Mouse (Mus musculus) MEL (cell line): ENCODE results near the gene Sun5. TPM values are rescaled to one million over a fixed set of nuclear protein-coding genes. Genes with fewer than 3 reads are reported as not detected.

ENCODE experiments used
- DNase-seq: peaks from one replicate; pipeline ENCODE4 v3.0.0; 2011; ENCODE audit warnings: low read depth, low spot score
- H3K27ac ChIP-seq: 2 replicates; pipeline ENCODE4 v1.5.1; 2012; ENCODE audit warnings: low read depth, mild to moderate bottlenecking, control low read depth, low read length, moderate library complexity; ENCODE audit not compliant: control insufficient read depth
- H3K27me3 ChIP-seq, 2 experiments: fragments of 150-350 bp in 1 of 2; sonication (generic) in 1 of 2; 2 replicates each; pipeline ENCODE4 v1.6.1; 2012; ENCODE audit warnings: low read length in 2 of 2, mild to moderate bottlenecking in 2 of 2, improper control_type of control experiment in 1 of 2, moderate library complexity in 1 of 2; ENCODE audit not compliant: insufficient read depth in 2 of 2, control insufficient read depth in 1 of 2
- H3K36me3 ChIP-seq, 2 experiments: 2 replicates each; pipeline ENCODE4 v1.6.1; 2012 to 2014; ENCODE audit warnings: low read length in 2 of 2, improper control_type of control experiment in 1 of 2, inconsistent platforms in 1 of 2, mild to moderate bottlenecking in 1 of 2; ENCODE audit not compliant: insufficient read depth in 2 of 2, control insufficient read depth in 1 of 2
- H3K4me1 ChIP-seq, 2 experiments: fragments of 150-350 bp in 1 of 2; sonication (generic) in 1 of 2; 2 replicates each; pipeline ENCODE4 v1.6.1; 2012; ENCODE audit warnings: low read length in 2 of 2, improper control_type of control experiment in 1 of 2, mild to moderate bottlenecking in 1 of 2; ENCODE audit not compliant: insufficient read depth in 2 of 2, control insufficient read depth in 1 of 2
- H3K4me3 ChIP-seq, 2 experiments: fragments of 150-350 bp in 1 of 2; sonication (generic) in 1 of 2; 2 replicates each; pipeline ENCODE4 v1.5.1; 2012; ENCODE audit warnings: low read depth in 2 of 2, low read length in 2 of 2, mild to moderate bottlenecking in 2 of 2, moderate library complexity in 2 of 2, control low read depth in 1 of 2, improper control_type of control experiment in 1 of 2; ENCODE audit not compliant: control insufficient read depth in 1 of 2, insufficient read depth in 1 of 2
- H3K79me2 ChIP-seq: 2 replicates; pipeline ENCODE4 v1.6.1; 2012; ENCODE audit warnings: mild to moderate bottlenecking, low read length, moderate library complexity; ENCODE audit not compliant: control insufficient read depth, poor library complexity, insufficient read depth
- H3K9ac ChIP-seq: 2 replicates; pipeline ENCODE4 v1.6.1; 2012; ENCODE audit warnings: low read depth, mild to moderate bottlenecking, control low read depth, low read length, moderate library complexity; ENCODE audit not compliant: control insufficient read depth, poor library complexity, severe bottlenecking
- H3K9me3 ChIP-seq: fragments of 150-350 bp; sonication (generic); replicated peaks from 2 replicates; pipeline ENCODE4 v1.6.1; 2012; ENCODE audit warnings: mild to moderate bottlenecking, low read length, improper control_type of control experiment, moderate library complexity; ENCODE audit not compliant: insufficient read depth
- BHLHE40 ChIP-seq: IDR thresholded peaks from 2 replicates; pipeline ENCODE4 v1.6.1; 2012; ENCODE audit warnings: low read depth, mild to moderate bottlenecking, inconsistent platforms, low read length, improper control_type of control experiment, borderline replicate concordance
- CHD1 ChIP-seq: IDR thresholded peaks from 2 replicates; pipeline ENCODE4 v1.6.1; 2012; ENCODE audit warnings: low read depth, mild to moderate bottlenecking, inconsistent platforms, low read length, improper control_type of control experiment
- CTCF ChIP-seq, 3 experiments: IDR thresholded peaks in 2 of 3; conservative IDR thresholded peaks in 1 of 3; 2 replicates each; pipeline ENCODE4 v1.5.1; 2011 to 2012; ENCODE audit warnings: low read length in 3 of 3, low read depth in 2 of 3, mild to moderate bottlenecking in 2 of 3, improper control_type of control experiment in 1 of 3, inconsistent platforms in 1 of 3, mixed read lengths in 1 of 3, moderate library complexity in 1 of 3; ENCODE audit not compliant: control insufficient read depth in 1 of 3, insufficient read depth in 1 of 3, poor library complexity in 1 of 3, severe bottlenecking in 1 of 3
- ELF1 ChIP-seq: IDR thresholded peaks from 2 replicates; pipeline ENCODE4 v1.6.1; 2014; ENCODE audit warnings: low read depth, mild to moderate bottlenecking, inconsistent platforms, low read length, improper control_type of control experiment, moderate library complexity
- ETS1 ChIP-seq: IDR thresholded peaks from 2 replicates; pipeline ENCODE4 v1.6.1; 2012; ENCODE audit warnings: low read depth, mild to moderate bottlenecking, inconsistent platforms, low read length, improper control_type of control experiment, moderate library complexity
- GABPA ChIP-seq: IDR thresholded peaks from 2 replicates; pipeline ENCODE4 v1.6.1; 2012; ENCODE audit warnings: low read depth, mild to moderate bottlenecking, inconsistent platforms, low read length, improper control_type of control experiment, moderate library complexity
- KAT2A ChIP-seq: conservative IDR thresholded peaks from 2 replicates; pipeline ENCODE4 v1.6.1; 2012; ENCODE audit warnings: low read depth, low read length, improper control_type of control experiment, inconsistent platforms
- MAZ ChIP-seq: IDR thresholded peaks from 2 replicates; pipeline ENCODE4 v1.6.1; 2012; ENCODE audit warnings: low read depth, mild to moderate bottlenecking, inconsistent platforms, low read length, improper control_type of control experiment
- MEF2A ChIP-seq: IDR thresholded peaks from 2 replicates; pipeline ENCODE4 v1.6.1; 2014; ENCODE audit warnings: low read depth, mild to moderate bottlenecking, inconsistent platforms, low read length, improper control_type of control experiment; ENCODE audit not compliant: poor library complexity, insufficient replicate concordance, severe bottlenecking; ENCODE audit errors: extremely low read depth
- MXI1 ChIP-seq: IDR thresholded peaks from 2 replicates; pipeline ENCODE4 v1.6.1; 2011; ENCODE audit warnings: mild to moderate bottlenecking, low read depth, low read length, improper control_type of control experiment
- MYB ChIP-seq: IDR thresholded peaks from 2 replicates; pipeline ENCODE4 v1.6.1; 2011; ENCODE audit warnings: mild to moderate bottlenecking, low read depth, low read length, improper control_type of control experiment
- NRF1 ChIP-seq: IDR thresholded peaks from 2 replicates; pipeline ENCODE4 v1.6.1; 2014; ENCODE audit warnings: low read depth, mild to moderate bottlenecking, inconsistent platforms, low read length, improper control_type of control experiment, moderate library complexity; ENCODE audit not compliant: poor library complexity, insufficient read depth, severe bottlenecking
- POLR2A ChIP-seq, 2 experiments: IDR thresholded peaks; 2 replicates each; pipeline ENCODE4 v1.6.1; 2011 to 2012; ENCODE audit warnings: low read length in 2 of 2, mild to moderate bottlenecking in 2 of 2, control low read depth in 1 of 2, improper control_type of control experiment in 1 of 2, low read depth in 1 of 2, moderate library complexity in 1 of 2; ENCODE audit not compliant: control insufficient read depth in 1 of 2, insufficient read depth in 1 of 2, poor library complexity in 1 of 2
- POLR2AphosphoS2 ChIP-seq: IDR thresholded peaks from 2 replicates; pipeline ENCODE4 v1.6.1; 2011; ENCODE audit warnings: low read length, improper control_type of control experiment
- RAD21 ChIP-seq: IDR thresholded peaks from 2 replicates; pipeline ENCODE4 v1.6.1; 2011; ENCODE audit warnings: mild to moderate bottlenecking, low read depth, low read length, improper control_type of control experiment
- RCOR1 ChIP-seq: IDR thresholded peaks from 2 replicates; pipeline ENCODE4 v1.6.1; 2012; ENCODE audit warnings: low read depth, mild to moderate bottlenecking, inconsistent platforms, low read length, improper control_type of control experiment
- SIN3A ChIP-seq: IDR thresholded peaks from 2 replicates; pipeline ENCODE4 v1.6.1; 2012; ENCODE audit warnings: low read length, improper control_type of control experiment, inconsistent platforms
- SMC3 ChIP-seq: IDR thresholded peaks from 2 replicates; pipeline ENCODE4 v1.6.1; 2011; ENCODE audit warnings: low read depth, low read length, improper control_type of control experiment
- TAL1 ChIP-seq: IDR thresholded peaks from 2 replicates; pipeline ENCODE4 v1.6.1; 2012; ENCODE audit warnings: mild to moderate bottlenecking, inconsistent platforms, low read length, moderate library complexity, mixed read lengths
- TBP ChIP-seq: IDR thresholded peaks from 2 replicates; pipeline ENCODE4 v1.8.0; 2011; ENCODE audit warnings: low read depth, low read length, improper control_type of control experiment
- UBTF ChIP-seq: IDR thresholded peaks from 2 replicates; pipeline ENCODE4 v1.6.1; 2012; ENCODE audit warnings: low read depth, mild to moderate bottlenecking, inconsistent platforms, low read length, improper control_type of control experiment, moderate library complexity, borderline replicate concordance; ENCODE audit not compliant: insufficient read depth
- USF1 ChIP-seq: IDR thresholded peaks from 2 replicates; pipeline ENCODE4 v1.6.1; 2014; ENCODE audit warnings: low read depth, mild to moderate bottlenecking, inconsistent platforms, low read length, improper control_type of control experiment, moderate library complexity
- USF2 ChIP-seq, 2 experiments: IDR thresholded peaks; 2 replicates each; pipeline ENCODE4 v1.6.1; 2011 to 2012; ENCODE audit warnings: improper control_type of control experiment in 2 of 2, low read length in 2 of 2, borderline replicate concordance in 1 of 2, inconsistent platforms in 1 of 2, low read depth in 1 of 2, mild to moderate bottlenecking in 1 of 2; ENCODE audit not compliant: insufficient read depth in 1 of 2
- polyA plus RNA-seq, 2 experiments: library from polyadenylated mRNA; stranded (reverse) in 1 of 2; unstranded in 1 of 2; fragments of >175 nt in 1 of 2; fragments of >200 nt in 1 of 2; gene quantifications; 2 replicates each; pipeline versions ENCODE4 v1.2.1 to v1.2.4; 2012; ENCODE audit warnings: low replicate concordance in 2 of 2, low read depth in 1 of 2; ENCODE audit not compliant: insufficient read length in 2 of 2, insufficient read depth in 1 of 2, missing spikeins in 1 of 2
- total RNA-seq: library from RNA; depleted of rRNA; stranded (reverse); fragments of 300-350 nt; gene quantifications from 2 replicates; pipeline ENCODE4 v1.2.3, GENCODE M21; 2012

Sun5 gene
- total and polyA plus RNA-seq, 3 experiments, result not detected

DNA sequence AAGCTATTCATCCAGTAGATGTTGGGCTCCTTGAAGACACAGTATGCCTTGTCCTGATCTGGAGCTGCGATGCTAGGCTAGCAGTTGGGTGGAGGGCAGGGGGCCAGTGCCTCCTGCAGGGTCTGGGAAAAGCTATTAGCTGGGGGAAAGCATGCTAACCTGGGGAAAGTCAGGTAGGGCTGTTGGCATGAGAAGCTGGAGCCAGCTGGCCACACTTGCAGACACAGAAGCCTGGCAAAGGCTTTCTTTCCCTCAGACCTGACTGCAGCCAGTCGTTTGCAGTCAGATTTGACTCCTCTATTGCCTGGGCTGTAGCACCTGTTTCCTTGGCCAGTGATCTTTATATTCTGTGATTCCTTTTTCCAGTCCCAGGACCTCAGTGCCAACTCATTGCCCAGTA is 11.3 kb downstream of the Sun5 start:
- Histone ChIP-seq H3K36me3 (no peaks in the 10 kb centered on the region), H3K9me3 (no peaks in the 10 kb centered on the region), H3K9ac (no peak overlapping the region), H3K27ac (no peak overlapping the region), H3K4me3 (no peak overlapping the region), H3K27me3 (no peaks in the 10 kb centered on the region), H3K4me1 (no peaks in the 10 kb centered on the region), H3K79me2 (no peaks in the 10 kb centered on the region)
- TF ChIP-seq MEF2A (no peak), CHD1 (no peak), MAZ (no peak), KAT2A (no peak), CTCF (IDR thresholded peaks at IDR 0.05 in 2 of 3, conservative IDR thresholded peaks at IDR 0.05 in 1 of 3; ENCODE audit: control insufficient read depth in 1 of 3, insufficient read depth in 1 of 3, low read depth in 2 of 3, low read length in 3 of 3, poor library complexity in 1 of 3, severe bottlenecking in 1 of 3) (no peak), NRF1 (no peak), MXI1 (no peak), TBP (no peak), USF1 (no peak), SIN3A (no peak), ELF1 (no peak), POLR2A (IDR thresholded peaks at IDR 0.05; ENCODE audit: control insufficient read depth in 1 of 2, insufficient read depth in 1 of 2, low read depth in 1 of 2, low read length in 2 of 2, poor library complexity in 1 of 2) (no peak), RCOR1 (no peak), UBTF (no peak), TAL1 (no peak), GABPA (no peak)
- DNase-seq, result no peak

- Histone ChIP-seq H3K27me3 (peaks cover 0 to 3% of the 10 kb centered on the region in 2 experiments; a peak in 1 of 4 replicates), H3K9ac (no peak overlapping the region), H3K4me3 (no peak overlapping the region), H3K4me1 (no peaks in the 10 kb centered on the region), H3K79me2 (no peaks in the 10 kb centered on the region), H3K36me3 (no peaks in the 10 kb centered on the region), H3K27ac (no peak overlapping the region), H3K9me3 (no peaks in the 10 kb centered on the region)
- no peak for DNase-seq
- no peak for TF ChIP-seq GABPA
- TF ChIP-seq CHD1, result no peak
- no peak for TF ChIP-seq MAZ
- no peak for TF ChIP-seq TBP
- TF ChIP-seq ELF1, result no peak
- no peak for TF ChIP-seq SMC3
- TF ChIP-seq RAD21, result no peak
- TF ChIP-seq KAT2A, result no peak
- TF ChIP-seq BHLHE40, result no peak
- no peak for TF ChIP-seq MYB
- no peak for TF ChIP-seq ETS1
- TF ChIP-seq USF2 (IDR thresholded peaks at IDR 0.05; ENCODE audit: borderline replicate concordance in 1 of 2, insufficient read depth in 1 of 2, low read depth in 1 of 2, low read length in 2 of 2), result no peak
- no peak for TF ChIP-seq POLR2AphosphoS2
- TF ChIP-seq RCOR1, result no peak
- TF ChIP-seq MXI1, result no peak
- TF ChIP-seq TAL1, result no peak
- no peak for TF ChIP-seq NRF1
Observed at GRCm38 (mm10) chr2:153853544-153853943, 17.3 kb downstream of the Sun5 start.
